Mouse (Mus musculus): ENCODE results near the gene Tff1. TPM values are rescaled to one million over a fixed set of nuclear protein-coding genes. Genes with fewer than 3 reads are reported as not detected.

The Tff1 gene
- polyA plus RNA-seq (2014; fragmentation: Illumina TruSeq; extraction: RNeasy Lipid Tissue Mini Kit (QIAGEN cat#74804); ENCODE audit: low read depth, low replicate concordance), result not detected

DNA sequence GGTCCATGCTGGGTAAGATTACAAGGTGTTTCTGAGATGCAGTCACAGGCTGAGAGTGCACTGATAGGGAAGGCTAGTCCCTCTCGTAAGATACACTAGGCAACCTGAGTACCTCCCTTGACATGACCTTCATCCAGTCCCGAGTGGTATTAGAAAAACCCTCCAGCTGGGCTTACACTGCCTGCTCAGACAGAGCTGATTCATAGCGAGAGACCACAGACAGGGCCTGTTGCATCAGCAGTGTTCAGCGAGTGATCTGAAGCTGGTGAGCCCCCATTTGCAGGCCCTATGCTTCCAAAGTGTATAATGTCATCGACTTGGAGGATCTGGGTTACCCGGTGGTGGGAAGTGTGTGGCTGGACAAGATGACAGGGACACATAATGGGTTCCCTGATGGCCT is at the start of gene Tff1:
TSS of gene Tff1 (minus strand) at position 151 of the 400 bp plus-strand sequence.

GRCm38 (mm10) chr17:31207771-31208334 is 42.8 kb upstream of the Tff1 start, which contains the start of gene Ubash3a:
Gene Ubash3a, plus strand, starts transcription at chr17:31207873.

DNA sequence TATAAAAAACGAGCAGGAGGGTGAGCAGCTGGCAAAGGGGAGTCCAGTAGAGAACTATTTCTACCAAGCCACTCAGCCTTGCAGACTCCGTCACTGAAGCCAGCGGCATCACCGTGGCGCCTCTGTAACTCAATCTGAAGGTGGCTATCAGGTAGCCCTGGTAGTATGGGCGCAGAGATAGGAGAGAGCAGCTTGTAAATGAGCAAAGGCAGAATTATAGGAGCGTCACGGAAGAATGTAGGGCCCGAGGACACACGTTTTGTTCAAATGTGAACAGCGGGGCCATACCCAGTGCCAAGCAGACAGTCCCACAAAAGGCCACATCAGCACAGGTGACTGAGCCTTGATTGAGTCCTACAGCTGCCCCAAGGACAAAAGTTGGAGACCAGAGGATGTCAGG is 33.8 kb upstream of the Tff1 start, which contains the start of gene Tmprss3:
TSS of gene Tmprss3 (minus strand) at position 101 of the 400 bp plus-strand sequence.

DNA sequence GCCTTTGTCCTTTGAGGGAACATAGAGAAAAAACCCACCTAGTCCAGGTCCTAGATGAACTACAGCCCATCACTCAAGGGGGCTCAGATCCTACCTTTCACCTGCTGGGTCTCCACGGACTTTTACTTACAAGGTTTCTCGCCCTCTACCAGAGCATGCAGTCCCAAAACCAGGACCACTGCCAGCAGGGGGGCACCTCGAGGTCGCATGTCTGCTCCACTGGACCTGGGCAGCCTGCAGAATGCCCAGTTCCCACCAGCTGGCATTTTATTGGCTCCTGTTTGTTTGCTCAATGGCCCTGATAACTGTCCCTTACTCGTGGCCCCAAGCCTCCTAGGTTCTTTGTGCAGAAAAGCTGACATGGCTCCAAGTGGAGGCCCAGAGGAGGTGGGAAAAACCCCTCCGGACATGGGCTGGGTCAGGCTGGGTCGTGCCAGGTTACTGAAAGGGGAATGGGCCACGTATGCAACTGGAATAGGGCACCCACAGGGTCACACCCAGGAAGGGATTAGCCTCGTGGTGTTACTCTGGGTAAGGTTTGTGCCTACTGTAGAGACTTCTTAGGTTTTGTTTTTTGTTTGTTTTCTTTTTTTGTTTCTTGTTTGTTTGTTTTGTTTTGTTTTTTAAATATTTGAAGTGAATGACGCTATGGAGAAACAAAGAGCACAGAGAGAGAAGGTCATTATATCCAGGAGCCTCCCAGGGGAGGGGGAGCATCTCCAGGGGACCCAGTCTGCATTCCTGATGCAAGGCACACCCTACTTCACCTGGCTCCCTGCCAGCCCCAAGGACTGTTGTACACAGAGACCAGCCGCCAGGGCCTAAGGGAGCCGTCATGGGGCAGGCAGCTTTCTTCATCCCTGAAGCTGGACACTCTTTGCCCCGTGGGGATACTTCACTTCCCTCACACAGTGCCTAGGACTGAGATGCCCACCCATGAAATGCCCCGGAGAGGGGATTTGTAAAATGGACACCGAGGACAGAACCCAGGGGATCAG is 20.7 kb downstream of the Tff1 start, which contains the start of gene Tff2:
TSS of gene Tff2 (minus strand) at position 243 of the 998 bp plus-strand sequence.

DNA sequence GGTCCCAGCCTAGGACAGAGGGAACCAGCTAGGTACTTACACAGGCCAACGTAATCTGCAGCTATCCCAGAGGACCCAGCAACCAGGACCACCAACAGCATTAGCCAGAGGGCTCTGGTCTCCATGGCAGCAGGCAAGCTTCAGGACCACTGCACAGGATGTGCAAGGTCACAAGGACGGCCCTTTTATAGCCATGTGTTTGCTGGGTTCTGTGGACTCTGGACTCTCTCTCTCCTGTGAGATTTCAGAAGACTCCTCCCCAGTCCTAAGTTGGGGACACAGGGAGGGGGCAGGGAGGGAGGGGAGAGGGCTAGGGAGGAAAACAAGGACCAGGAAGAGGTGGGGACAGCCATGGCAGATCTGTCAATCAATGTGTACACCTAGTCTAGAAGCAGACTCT is 35.6 kb downstream of the Tff1 start, which contains the start of gene Tff3:
TSS of gene Tff3 (minus strand) at position 195 of the 400 bp plus-strand sequence.

Other genes starting within 250 kb of the Tff1 start
- gene Umodl1, start 210.6 kb downstream of the Tff1 start, polyA plus RNA-seq (2014; fragmentation: Illumina TruSeq; extraction: RNeasy Lipid Tissue Mini Kit (QIAGEN cat#74804); ENCODE audit: low read depth, low replicate concordance), result not detected
- 2.3 TPM for gene Abcg1, start 107.6 kb downstream of the Tff1 start, polyA plus RNA-seq (2014; fragmentation: Illumina TruSeq; extraction: RNeasy Lipid Tissue Mini Kit (QIAGEN cat#74804); ENCODE audit: low read depth, low replicate concordance)
- not detected for gene Tff3, start 35.6 kb downstream of the Tff1 start, polyA plus RNA-seq (2014; fragmentation: Illumina TruSeq; extraction: RNeasy Lipid Tissue Mini Kit (QIAGEN cat#74804); ENCODE audit: low read depth, low replicate concordance)
- gene Tff2, start 21.0 kb downstream of the Tff1 start, polyA plus RNA-seq (2014; fragmentation: Illumina TruSeq; extraction: RNeasy Lipid Tissue Mini Kit (QIAGEN cat#74804); ENCODE audit: low read depth, low replicate concordance), result not detected
- gene Tmprss3, start 33.7 kb upstream of the Tff1 start, polyA plus RNA-seq (2014; fragmentation: Illumina TruSeq; extraction: RNeasy Lipid Tissue Mini Kit (QIAGEN cat#74804); ENCODE audit: low read depth, low replicate concordance), result not detected
- gene Ubash3a, start 42.6 kb upstream of the Tff1 start, polyA plus RNA-seq (2014; fragmentation: Illumina TruSeq; extraction: RNeasy Lipid Tissue Mini Kit (QIAGEN cat#74804); ENCODE audit: low read depth, low replicate concordance), result not detected
- 0.65 TPM for gene Rsph1, start 112.1 kb upstream of the Tff1 start, polyA plus RNA-seq (2014; fragmentation: Illumina TruSeq; extraction: RNeasy Lipid Tissue Mini Kit (QIAGEN cat#74804); ENCODE audit: low read depth, low replicate concordance)
- 0.32 TPM for gene Slc37a1, start 121.5 kb upstream of the Tff1 start, polyA plus RNA-seq (2014; fragmentation: Illumina TruSeq; extraction: RNeasy Lipid Tissue Mini Kit (QIAGEN cat#74804); ENCODE audit: low read depth, low replicate concordance)
- 12.2 TPM for gene Pde9a, start 220.9 kb upstream of the Tff1 start, polyA plus RNA-seq (2014; fragmentation: Illumina TruSeq; extraction: RNeasy Lipid Tissue Mini Kit (QIAGEN cat#74804); ENCODE audit: low read depth, low replicate concordance)